Mouse (Mus musculus) lung, embryonic 14.5 days (tissue): ENCODE results near the gene Oxld1. TPM values are rescaled to one million over a fixed set of nuclear protein-coding genes. Genes with fewer than 3 reads are reported as not detected.

ENCODE experiments used
- ATAC-seq: fragments of 200-750 bp; cut with Nextera tagmentation; 2 replicates; pipeline ENCODE4 v1.8.0; 2017; ENCODE audit warnings: mild to moderate bottlenecking, moderate TSS enrichment, moderate library complexity; ENCODE audit not compliant: insufficient read depth
- DNase-seq: peaks from one replicate; pipeline ENCODE4 v3.0.0-alpha.2; 2015
- H3K27ac ChIP-seq: fragments of 300-500 bp; sonication (generic); 2 replicates; pipeline ENCODE4 v1.5.1; 2014; ENCODE audit warnings: low read depth, mild to moderate bottlenecking, moderate library complexity
- H3K27me3 ChIP-seq: fragments of 300-500 bp; sonication (generic); 2 replicates; pipeline ENCODE4 v1.6.1; 2014; ENCODE audit warnings: low read length, control low read depth; ENCODE audit not compliant: insufficient read depth
- H3K36me3 ChIP-seq: fragments of 300-500 bp; sonication (generic); 2 replicates; pipeline ENCODE4 v1.6.1; 2014; ENCODE audit warnings: control low read depth; ENCODE audit not compliant: insufficient read depth
- H3K4me1 ChIP-seq: fragments of 300-500 bp; sonication (generic); 2 replicates; pipeline ENCODE4 v1.6.1; 2014; ENCODE audit warnings: antibody characterized with exemption, control low read depth; ENCODE audit not compliant: insufficient read depth
- H3K4me2 ChIP-seq: fragments of 300-500 bp; sonication (generic); 2 replicates; pipeline ENCODE4 v1.6.1; 2014; ENCODE audit warnings: mild to moderate bottlenecking
- H3K4me3 ChIP-seq: fragments of 300-500 bp; sonication (generic); 2 replicates; pipeline ENCODE4 v1.5.1; 2014; ENCODE audit warnings: low read depth, low read length
- H3K9ac ChIP-seq: fragments of 300-500 bp; sonication (generic); 2 replicates; pipeline ENCODE4 v1.6.1; 2014
- H3K9me3 ChIP-seq: fragments of 300-500 bp; sonication (generic); 2 replicates; pipeline ENCODE4 v1.6.1; 2016; ENCODE audit warnings: low read depth, low read length, control low read depth
- CTCF ChIP-seq: IDR thresholded peaks from 2 replicates; pipeline ENCODE4 v1.5.1; 2016; ENCODE audit warnings: antibody characterized with exemption, low read depth
- WGBS: fragments of 180-500 bp; shearing (Covaris S2); extraction: QIAGEN DNeasy Blood & Tissue Kit; methylation state at CpG from one replicate; pipeline ENCODE4 v1.1.7; 2014; 5-methylcytosine and 5-hydroxymethylcytosine counted together
- polyA plus RNA-seq: library from polyadenylated mRNA; unstranded; fragments of >200 nt; fragmentation: Nextera tagmentation; extraction: Ambion mirVana; gene quantifications from 2 replicates; pipeline ENCODE4 v1.2.1, GENCODE M21; 2014

Oxld1 gene
- polyA plus RNA-seq, 1 experiment from 2014 or later, result 10.9 TPM

- Histone ChIP-seq H3K4me3 (no peak overlapping the region), H3K9me3 (no peaks in the 10 kb centered on the region), H3K4me1 (no peaks in the 10 kb centered on the region), H3K27ac (no peak overlapping the region), H3K9ac (no peak overlapping the region), H3K27me3 (no peaks in the 10 kb centered on the region), H3K4me2 (no peak overlapping the region), H3K36me3 (peaks cover 55% of the 10 kb centered on the region)
- TF ChIP-seq CTCF, result no peak
- WGBS, result 77% methylated on average over 5 of the region's 5 CpGs
- ATAC-seq (no peak), DNase-seq (no peak)
Observed at GRCm38 (mm10) chr11:120498891-120499290, 41.0 kb upstream of the Oxld1 start.

GRCm38 (mm10) chr11:120498226-120498625 is 40.4 kb upstream of the Oxld1 start:
- H3K27ac ChIP-seq, result no peak overlapping the region
- no peak overlapping the region for H3K9ac ChIP-seq
- no peak overlapping the region for H3K4me2 ChIP-seq
- 0 out of 2 replicates have a peak, but pooled peaks cover 1% of the 10 kb centered on the region for H3K4me1 ChIP-seq
- H3K4me3 ChIP-seq, result no peak overlapping the region
- TF ChIP-seq CTCF, result no peak
- H3K27me3 ChIP-seq, result no peaks in the 10 kb centered on the region
- ATAC-seq, result no peak
- H3K9me3 ChIP-seq, result no peaks in the 10 kb centered on the region
- peaks cover 59% of the 10 kb centered on the region for H3K36me3 ChIP-seq
- WGBS, result 91% methylated on average over 12 of the region's 12 CpGs
- DNase-seq, result no peak

GRCm38 (mm10) chr11:120497436-120497835 is 39.6 kb upstream of the Oxld1 start:
- ATAC-seq (no peak), DNase-seq (no peak)
- H3K4me3 ChIP-seq, result no peak overlapping the region
- no peaks in the 10 kb centered on the region for H3K9me3 ChIP-seq
- H3K27me3 ChIP-seq, result no peaks in the 10 kb centered on the region
- WGBS, result 89% methylated on average over 3 of the region's 3 CpGs
- no peak for TF ChIP-seq CTCF
- H3K4me1 ChIP-seq, result 0 out of 2 replicates have a peak, but pooled peaks cover 6% of the 10 kb centered on the region
- no peak overlapping the region for H3K27ac ChIP-seq
- H3K9ac ChIP-seq, result no peak overlapping the region
- no peak overlapping the region for H3K4me2 ChIP-seq
- H3K36me3 ChIP-seq, result peaks cover 59% of the 10 kb centered on the region

GRCm38 (mm10) chr11:120493911-120494310 is 36.0 kb upstream of the Oxld1 start:
- H3K4me3 ChIP-seq, result peak overlapping the region; percentile 94
- no peaks in the 10 kb centered on the region for H3K9me3 ChIP-seq
- H3K36me3 ChIP-seq, result peaks cover 66% of the 10 kb centered on the region
- H3K4me2 ChIP-seq, result peak overlapping the region; percentile 93
- no peak for ATAC-seq
- H3K4me1 ChIP-seq, result peaks cover 15% of the 10 kb centered on the region
- 0 out of 2 replicates have a peak overlapping the region, but pooled peaks have one; percentile 77 for H3K9ac ChIP-seq
- no peak overlapping the region for H3K27ac ChIP-seq
- WGBS, result 84% methylated on average over 3 of the region's 3 CpGs
- no peak for DNase-seq
- TF ChIP-seq CTCF, result no peak
- no peaks in the 10 kb centered on the region for H3K27me3 ChIP-seq

- DNase-seq, result no peak
- Histone ChIP-seq H3K4me1 (peaks cover 15% of the 10 kb centered on the region), H3K36me3 (peaks cover 66% of the 10 kb centered on the region), H3K9me3 (no peaks in the 10 kb centered on the region), H3K4me3 (peak overlapping the region; percentile 94), H3K9ac (peak overlapping the region; percentile 77), H3K27me3 (no peaks in the 10 kb centered on the region), H3K4me2 (peak overlapping the region; percentile 93), H3K27ac (peak overlapping the region; percentile 84)
- no peak for ATAC-seq
- 47% methylated on average over 3 of the region's 3 CpGs for WGBS
- TF ChIP-seq CTCF, result no peak
Observed at GRCm38 (mm10) chr11:120493351-120493750, 35.5 kb upstream of the Oxld1 start.

GRCm38 (mm10) chr11:120492878-120493203 is 35.0 kb upstream of the Oxld1 start:
- Histone ChIP-seq H3K4me2 (peak overlapping the region; percentile 93), H3K4me3 (peak overlapping the region; percentile 94), H3K36me3 (peaks cover 66% of the 10 kb centered on the region), H3K9me3 (no peaks in the 10 kb centered on the region), H3K9ac (peak overlapping the region; percentile 77), H3K27ac (peak overlapping the region; percentile 84), H3K4me1 (peaks cover 15% of the 10 kb centered on the region), H3K27me3 (no peaks in the 10 kb centered on the region)
- TF ChIP-seq CTCF, result no peak
- no peak for ATAC-seq
- 28% methylated on average over 3 of the region's 3 CpGs for WGBS
- DNase-seq, result no peak

- Histone ChIP-seq H3K27me3 (no peaks in the 10 kb centered on the region), H3K4me2 (peak overlapping the region; percentile 93), H3K4me3 (peak overlapping the region; percentile 94), H3K4me1 (peaks cover 15% of the 10 kb centered on the region), H3K36me3 (peaks cover 66% of the 10 kb centered on the region), H3K9me3 (no peaks in the 10 kb centered on the region), H3K9ac (peak overlapping the region; percentile 77), H3K27ac (peak overlapping the region; percentile 84)
- peak; percentile 29 for ATAC-seq
- peak; percentile 68 for DNase-seq
- under 1% methylated on average over 48 of the region's 48 CpGs for WGBS
- TF ChIP-seq CTCF, result peak; percentile 53
Observed at GRCm38 (mm10) chr11:120492024-120492877, 34.4 kb upstream of the Oxld1 start.
